Mouse (Mus musculus) A20 (cell line): ENCODE measurements at regions not wholly inside any gene's neighbourhood (a gene's known extent, or its start where the extent isn't known, plus 50 kb on each side); places are given as distances from the start of the nearest gene placed in this dataset.

ENCODE experiments used
- DNase-seq: peaks from one replicate; pipeline ENCODE4 v3.0.0-alpha.2; 2011; ENCODE audit warnings: low read depth, low spot score

DNA sequence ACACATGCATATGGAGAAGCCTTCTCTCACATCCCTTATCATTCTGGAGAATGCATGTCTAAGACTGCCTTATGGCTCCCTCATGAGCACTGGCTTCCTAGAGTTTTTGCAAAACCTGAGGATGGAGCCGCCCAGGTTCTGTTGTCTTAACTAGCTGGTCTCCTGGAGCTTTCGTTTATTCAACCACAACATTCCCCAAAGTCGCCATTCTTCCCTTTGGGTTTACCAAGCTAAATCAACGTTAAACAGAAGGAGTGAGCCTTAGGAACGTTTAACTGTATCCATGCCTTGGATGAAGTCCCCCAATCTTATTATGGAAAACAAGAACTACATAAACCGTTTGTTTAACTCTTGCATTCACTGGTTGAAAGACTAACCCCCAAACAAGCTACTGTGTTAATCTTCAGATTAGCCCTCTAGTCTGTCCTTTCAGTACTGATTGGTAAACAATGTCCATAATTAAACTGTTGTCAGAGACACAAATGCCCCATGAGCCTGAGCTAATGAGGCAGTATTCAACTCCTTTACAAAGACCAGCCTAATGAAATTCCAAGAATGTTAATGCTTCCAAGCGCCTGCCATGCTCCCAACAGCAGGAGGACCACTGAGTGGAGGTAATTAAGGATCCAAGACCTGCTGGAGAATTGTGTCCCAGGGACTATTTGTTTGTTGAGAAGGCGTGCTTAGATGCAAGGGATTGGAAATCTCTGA, 121.1 kb upstream of the Cdkn3 start:
- no peak for DNase-seq

DNA sequence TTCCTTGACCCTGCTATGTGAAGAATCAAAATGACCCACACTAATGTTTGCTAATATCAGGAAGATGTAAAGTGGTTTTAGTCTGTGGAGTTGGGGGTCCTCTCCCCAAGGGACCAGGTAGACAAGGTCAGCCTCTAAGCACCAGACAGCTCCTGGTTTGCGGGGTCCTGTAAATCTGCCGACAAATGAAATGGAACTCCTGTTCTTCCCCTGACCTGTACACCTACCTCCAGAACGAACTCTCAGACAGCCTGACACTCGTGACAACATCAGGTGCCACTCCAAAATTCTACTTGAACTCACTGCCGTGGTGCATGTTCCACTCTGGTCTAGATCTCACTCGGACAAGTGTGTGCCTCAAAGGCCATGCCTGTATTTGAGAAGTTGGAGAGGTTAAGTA, 121.8 kb upstream of the Cdkn3 start:
- DNase-seq = no peak

DNA sequence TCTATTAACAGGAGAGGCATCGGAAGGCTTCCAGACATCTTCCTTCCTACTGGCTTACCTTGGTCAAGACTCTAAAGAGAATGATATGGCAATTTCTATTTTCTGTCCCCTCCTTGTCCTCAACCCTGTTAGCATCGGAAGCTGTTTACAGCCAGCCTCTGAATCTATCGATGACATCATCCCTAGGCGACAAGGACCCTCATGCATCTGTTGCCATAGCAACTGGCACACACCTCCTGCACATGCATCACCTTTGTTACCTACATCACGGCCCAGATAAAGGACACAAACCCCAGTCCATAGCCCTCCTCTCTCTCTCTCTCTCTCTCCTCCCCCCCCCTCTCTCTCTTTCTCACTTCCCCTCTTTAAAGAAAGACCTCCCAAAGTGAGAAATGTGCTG, 123.1 kb upstream of the Cdkn3 start:
- no peak for DNase-seq

DNA sequence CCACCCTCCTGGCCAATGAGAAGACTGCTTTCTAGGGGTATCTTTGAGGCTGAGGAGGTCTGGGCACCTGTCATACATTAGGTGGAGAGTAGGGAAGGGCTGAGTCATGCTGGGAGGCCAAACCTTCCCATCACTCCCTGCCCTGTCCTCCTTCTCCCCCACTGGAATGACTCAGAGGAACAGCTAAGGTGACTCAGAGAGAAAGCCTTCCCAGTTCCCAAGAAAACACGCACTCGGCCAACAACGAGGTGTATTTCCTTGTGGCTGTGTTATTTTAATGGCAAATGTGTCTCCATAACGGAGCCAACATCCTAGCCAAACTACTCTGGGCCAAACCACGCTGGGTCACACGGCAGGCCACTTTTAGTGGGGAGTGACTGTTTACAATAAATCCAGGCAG, 124.0 kb upstream of the Cdkn3 start:
- no peak for DNase-seq

DNA sequence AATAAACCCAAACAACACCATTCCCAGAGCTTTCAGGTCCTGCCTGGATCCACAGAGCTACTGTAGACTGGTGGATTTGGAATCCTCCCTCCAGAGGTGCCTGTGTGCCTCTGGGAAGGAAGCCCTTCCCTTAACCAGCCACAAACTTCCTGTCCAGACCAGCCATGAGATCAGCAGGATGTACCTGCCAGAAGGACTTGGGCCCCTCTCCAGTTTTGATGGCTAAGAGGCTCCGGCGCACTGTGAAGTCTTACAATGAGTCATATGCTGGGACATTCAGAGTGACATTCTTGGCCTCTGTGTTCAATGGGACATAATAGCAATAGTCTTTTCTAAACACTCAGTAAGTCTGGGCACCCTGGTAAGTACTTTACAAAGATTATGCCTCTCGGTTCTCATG, 125.0 kb upstream of the Cdkn3 start:
- DNase-seq = no peak

DNA sequence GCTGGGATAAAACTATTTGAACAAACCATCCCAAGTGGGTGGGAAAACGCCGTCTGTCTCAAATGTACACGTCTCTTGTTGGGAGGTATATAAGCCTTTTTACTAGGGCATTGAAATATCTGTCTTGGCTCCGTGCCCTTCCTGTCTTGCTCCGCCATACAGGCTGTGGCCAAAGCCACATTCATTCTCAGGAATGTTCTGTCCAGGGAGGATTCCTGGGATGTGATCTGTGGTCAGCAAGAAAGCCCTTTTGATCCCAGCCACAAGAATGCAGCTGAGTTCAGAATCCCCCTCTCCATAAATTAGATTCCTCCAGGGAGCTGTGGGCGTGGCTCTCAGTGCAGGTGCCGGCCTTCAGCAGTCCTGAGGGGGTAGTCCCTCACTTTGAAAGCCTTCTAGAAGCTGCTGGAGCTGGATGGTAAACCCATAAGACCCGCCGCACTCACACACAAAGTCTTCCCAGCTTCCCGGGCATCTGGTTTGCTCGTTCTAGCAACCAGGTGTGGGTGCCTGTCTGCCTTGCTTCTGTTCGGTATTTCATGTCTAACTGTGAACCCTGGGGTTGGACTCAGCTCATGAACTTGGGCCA, 125.6 kb upstream of the Cdkn3 start:
- DNase-seq = no peak

DNA sequence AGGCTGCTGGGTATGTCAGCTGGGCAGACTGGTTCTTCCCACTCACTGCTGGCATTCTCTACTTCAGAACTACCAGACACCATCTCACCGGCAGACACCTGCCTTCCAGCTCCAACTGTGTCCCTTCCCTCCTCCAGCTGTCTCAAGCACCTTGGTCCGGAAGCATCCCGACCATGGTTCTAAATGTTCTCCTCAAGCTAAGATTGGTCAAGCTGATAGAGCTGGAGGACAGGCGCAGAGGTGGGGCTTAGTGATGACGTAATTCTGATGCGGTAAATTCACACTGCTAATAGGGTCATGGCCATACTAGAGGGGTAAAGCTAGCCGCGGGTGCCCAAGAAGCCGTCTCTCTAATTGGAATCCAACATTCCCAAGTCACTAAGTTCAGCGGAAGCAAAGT, 126.1 kb upstream of the Cdkn3 start:
- DNase-seq = no peak

DNA sequence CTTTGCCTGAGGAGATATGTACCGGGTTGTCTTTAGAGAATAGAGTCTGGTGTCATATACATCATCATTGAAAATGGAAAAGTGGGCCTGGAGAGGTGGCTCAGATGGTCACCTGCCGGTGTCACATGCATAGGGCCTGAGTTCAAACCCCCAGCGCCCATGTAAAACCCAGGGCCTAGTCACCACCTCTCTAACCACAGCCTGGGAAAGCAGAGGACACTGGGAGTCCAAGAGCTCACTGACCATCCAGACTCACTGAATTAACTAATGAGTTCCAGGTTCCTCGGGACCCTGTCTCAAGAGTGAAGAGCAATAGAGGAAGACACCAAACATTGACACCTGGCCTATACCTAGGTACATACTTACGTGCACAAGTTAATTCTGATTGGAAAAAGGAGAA, 132.7 kb upstream of the Cdkn3 start:
- DNase-seq = no peak

DNA sequence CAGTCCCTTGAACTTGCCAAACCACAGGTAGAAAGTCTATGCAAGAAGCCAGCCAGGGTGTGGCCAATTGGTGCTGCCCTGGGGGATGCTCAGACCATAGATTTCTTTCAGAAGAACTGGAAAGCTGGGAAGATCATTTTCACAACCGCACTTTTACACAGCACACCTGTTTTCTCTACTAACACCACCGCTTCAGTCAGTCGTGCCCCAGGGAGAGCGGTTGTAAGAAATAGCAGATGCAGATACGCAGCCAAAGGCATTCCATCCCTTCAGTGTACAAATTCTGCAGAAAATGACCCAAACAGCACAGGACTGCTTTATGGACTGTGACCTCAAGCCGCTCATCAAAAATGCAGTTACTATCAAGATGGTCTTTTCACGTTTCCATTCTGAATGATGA, 134.6 kb upstream of the Cdkn3 start:
- no peak for DNase-seq

DNA sequence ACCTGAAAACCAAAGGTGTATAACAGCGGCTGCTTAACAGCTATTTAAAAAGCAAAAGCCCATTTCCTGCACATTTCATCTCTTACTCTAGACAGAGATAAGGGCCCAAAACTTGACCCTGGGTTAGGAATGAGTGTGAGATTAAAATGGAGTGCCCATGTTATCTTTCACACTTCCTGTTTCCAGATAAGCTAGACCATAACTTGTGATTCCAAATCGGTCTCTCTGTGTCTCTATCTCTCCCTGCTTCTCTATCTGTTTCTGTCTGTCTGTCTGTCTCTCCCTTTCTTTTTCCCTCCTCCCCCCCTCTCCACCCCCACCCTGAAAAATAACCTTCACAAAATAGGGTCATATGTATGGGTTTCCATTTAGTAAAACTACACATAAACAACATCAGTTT, 136.7 kb upstream of the Cdkn3 start:
- no peak for DNase-seq

DNA sequence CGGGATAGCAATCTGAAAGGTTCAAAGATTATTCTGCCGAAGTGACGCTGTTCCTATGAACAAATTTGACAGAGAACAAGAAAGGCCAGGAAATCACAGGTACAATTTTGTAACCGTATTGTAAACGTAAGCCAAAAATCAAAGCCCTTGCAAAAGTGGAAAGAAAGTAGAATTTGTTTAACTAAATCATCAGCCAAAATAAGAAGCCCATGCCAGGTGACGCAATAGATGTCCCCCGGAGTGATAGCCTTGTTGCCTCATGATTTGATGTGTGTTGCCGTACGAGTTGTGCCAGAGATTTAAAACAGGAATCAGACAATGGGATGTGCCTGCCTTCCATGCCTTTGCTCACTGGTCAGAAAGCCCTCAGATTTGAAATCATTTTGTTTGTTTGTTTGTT, 144.3 kb upstream of the Cdkn3 start:
- no peak for DNase-seq

DNA sequence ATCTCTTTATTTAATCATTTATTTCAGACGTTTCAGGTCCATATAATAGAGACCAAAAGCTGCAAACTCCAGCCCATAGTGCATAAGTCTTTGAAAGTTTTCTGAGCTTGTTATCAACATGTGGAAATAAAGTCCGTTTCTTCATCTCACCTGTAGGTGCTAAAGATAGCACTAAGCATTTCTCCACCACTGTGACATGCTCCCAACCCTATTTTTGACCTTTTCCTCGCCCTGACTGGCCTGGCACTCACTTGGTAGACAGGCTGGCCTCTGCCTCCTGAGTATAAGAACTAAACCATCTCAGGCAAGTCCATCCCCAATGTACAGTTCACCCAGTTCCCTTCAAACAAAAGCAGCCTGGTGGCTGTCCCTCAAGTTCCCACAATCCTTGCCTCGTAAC, 145.4 kb upstream of the Cdkn3 start:
- no peak for DNase-seq

DNA sequence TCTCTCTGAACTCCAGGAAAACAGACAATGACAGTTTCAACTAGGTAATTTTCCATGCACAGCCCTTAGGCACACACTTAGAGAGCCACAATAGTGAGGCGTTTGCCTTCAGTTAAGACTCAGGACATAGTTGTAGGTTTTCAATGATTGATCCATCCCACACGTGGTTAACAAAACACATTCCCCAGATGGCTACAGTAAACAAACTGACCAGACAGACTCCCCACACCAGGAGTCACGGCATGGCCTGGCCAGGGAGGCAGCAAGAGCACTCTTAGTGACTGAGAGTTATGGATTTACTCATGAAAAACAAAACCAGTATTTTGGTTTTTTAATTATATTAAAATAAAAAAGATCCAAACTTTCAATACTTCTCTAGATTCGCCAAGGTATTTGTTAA, 146.6 kb upstream of the Cdkn3 start:
- DNase-seq = no peak

DNA sequence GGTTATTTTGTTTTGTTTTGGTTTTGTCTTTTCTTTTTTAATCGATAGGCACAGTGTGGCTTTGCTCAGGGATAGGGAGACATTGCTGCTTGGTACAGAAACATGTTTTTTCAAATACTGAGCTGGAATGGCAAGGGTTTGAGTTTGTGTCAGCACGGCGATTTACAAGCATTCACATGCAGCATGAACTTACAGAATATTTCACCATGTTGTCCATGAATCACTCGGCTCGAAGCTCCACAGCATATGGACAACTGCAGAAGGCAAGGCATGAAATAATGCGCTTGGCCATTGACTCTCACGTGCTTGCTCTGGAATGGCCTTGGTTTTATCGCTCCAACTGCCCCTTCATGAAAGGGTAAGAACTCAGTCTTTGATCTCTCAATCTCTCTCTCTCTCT, 147.1 kb upstream of the Cdkn3 start:
- DNase-seq = no peak

DNA sequence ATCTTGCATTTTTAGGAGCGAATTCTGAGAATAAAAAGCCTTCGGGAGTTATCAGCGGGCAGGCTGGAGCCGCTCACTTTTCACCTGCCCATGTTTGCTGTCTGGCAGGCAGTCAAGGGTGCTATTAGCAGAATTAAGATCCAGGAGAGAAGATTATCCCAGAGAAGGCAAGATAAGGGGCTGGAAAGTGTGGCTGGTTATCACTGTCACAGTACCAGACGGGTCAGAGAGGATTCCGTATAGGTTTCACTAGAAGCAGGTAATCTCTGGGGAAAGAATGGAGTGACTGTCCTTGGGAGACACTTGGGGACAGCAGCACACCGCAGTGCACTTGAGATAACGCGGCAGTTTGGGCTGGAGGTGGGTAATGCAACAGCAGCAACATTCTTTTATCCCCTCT, 147.8 kb upstream of the Cdkn3 start:
- no peak for DNase-seq

DNA sequence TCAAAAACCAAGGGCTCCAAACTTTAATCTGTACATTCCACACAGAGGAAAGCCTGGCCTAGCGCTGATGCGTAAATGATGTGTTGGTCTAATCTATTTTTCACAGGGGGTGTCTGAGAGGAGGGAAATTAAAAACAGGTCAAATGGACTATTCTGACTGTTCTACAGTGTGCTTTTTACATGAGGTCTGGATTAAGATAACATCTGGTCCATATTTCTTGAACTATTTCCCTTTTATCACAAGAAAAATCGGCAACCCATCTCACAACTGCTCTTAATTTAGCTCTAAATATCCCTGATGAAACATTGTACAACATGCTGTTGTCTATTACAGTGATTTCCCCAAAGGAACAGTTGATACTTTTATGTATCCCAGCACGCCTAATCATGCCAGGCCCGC, 149.4 kb upstream of the Cdkn3 start:
- no peak for DNase-seq

DNA sequence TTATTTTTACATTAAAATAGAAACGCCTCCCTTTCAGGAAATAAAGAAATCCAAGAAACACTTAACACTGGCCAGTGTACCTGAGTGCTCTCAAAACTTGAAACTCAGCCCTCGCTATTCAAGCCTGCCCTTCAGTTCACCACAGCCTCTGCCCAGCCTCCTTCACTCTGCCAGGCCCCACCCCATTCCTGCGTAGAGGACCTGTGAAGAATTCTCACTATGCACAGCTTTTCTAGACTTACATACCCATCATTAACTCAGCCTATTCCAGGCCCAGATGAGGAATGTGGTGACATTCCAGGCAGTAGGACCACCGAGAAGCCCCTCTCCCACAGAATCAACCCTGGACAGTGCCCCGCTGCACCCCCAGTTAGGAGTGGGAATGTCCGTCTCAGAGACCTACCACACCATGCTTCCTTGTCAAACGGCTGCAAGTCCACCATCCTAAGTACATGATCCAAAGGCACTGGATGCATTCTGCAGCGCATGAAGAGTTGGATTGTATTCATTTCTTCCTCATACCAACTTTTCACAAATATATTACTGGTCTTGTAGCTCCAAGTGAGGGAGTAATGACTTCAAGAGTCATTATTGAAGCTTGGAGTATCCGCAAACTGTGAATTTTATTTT, 150.0 kb upstream of the Cdkn3 start:
- no peak for DNase-seq

DNA sequence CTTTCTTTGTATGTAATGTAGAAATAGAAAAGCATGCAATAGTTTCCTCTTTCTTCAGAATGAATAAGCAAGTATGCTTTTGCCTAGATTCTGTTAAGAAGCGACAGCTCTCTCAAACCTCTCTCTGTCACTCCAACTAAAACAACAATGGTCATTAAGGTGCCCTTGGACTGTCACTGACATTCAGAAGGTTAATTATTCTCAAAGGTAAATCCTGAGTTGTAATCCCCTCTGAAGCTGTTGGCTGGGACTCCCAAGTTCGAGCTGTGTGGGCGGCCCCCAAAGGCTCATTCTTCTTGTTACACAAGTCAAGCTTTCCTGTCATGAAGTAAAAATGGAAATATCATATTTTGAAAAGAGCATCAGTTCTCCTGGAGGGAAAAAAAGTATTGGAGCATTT, 153.6 kb upstream of the Cdkn3 start:
- no peak for DNase-seq

DNA sequence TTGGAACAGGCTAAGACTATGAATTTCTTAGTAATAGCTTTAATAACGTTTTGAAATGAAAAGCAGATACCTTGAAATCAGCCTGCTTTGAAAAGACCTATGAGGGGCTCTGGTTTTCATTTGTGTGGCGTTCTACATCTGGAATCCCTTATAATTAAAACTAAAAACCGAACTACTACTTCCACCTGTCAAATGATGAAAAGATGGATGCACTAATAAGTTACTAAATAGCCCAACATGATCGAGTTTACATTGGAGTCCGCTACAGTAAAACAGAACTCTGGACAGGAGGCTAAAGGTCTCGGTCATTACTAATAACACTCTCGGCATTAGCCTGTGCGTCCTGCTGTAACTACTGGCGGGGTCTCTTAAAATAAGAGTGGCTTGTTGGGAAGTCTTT, 154.3 kb upstream of the Cdkn3 start:
- DNase-seq = no peak

DNA sequence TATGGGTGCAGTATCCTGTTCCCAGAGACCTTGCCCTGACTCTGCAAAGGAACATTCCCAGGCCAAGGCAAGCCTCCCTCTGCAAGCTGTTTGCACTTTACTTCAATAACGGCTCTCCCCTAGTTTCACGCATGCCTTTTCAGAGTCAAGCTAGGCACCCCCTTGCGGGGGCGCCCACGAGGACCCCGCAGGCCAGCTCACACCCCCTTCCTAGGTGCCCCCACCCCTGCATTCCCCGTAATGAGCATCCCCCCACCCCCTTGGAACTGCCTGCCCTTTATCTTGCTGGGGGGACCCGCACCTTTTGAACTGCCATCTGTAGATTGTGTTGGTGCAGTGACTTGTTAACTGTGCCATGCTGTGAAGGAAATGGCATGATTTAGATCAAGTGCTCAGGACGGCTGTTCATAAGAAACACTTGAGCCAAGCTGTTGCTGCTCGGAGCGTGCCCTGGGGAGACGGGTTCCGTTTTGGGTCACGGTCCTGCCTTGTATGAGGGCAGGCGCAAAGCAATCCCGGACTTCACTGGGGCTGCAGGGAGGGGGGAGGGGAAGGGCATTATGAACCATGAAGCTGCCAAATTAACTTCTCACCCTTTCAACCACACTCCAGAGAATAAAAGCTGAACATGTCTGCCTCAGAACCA, 155.3 kb upstream of the Cdkn3 start:
- no peak for DNase-seq

DNA sequence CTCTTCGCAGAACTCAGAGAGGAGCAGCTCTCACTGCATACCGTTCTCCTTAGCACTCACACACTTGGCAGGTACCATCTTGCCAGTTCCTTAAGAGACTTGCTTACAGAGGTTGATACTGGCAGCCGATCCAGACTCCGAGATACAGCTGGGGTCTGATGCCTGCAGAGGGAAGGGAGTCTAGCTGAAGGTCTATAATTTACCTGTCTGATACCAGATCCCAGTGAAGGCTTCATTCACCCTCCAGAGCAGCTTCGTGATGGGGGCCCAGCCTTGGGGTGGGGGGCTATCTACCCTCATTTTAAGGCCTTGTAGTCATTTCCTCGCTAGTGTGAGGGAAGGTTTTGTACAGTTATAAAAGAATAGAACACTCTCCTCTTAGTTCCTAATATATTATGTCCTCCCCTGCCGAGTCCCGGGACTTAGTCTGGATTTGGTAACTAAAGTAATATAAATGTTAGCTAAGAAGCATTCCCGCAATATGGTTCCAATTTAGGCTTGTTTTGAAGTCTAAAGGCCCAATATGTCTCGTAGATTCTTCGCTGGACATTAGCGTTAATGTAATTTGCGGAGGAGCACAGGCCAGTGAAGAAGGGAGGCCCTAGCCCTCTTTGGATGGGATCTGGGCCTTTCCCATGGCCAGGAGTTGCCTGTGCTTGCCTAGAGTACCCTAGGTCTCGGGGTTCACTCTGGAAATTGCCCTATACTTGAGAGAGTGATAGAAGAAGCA, 156.0 kb upstream of the Cdkn3 start:
- DNase-seq = no peak

DNA sequence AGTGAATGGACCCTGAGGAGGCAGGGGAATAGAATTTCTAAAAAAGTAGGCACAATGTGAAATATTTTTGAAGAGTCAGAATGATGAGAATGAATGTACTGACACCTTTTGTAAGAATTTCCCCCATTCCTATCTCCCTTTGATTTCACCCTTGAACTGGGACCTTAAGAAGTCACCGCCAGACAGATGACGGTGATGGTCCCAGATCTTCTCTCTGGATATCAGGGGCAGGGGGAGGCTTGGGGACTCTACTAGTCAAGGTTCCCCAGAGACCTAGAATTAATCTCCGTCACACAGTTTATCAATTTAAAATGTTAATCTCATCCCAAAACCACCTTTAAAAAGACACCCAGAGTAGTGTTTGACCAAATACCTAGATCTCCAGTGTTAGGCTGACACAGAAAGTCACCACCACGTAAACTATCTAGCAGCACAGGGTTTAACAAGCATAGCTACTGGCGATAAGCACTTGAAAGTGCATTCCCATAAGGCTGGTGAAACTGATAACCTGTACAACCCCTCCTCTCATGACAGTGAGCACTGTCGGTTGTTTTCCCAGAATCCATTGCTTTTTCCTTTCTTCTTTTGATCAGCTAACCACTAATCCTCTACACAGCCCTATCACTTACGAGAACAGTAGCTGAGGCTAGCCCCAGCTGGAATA, 163.5 kb upstream of the Cdkn3 start:
- no peak for DNase-seq
